Mouse (Mus musculus): ENCODE measurements around the gene Psmb3.
A peak's percentile ranks its signal among the peaks of the same experiment; 100 is the strongest.

Gene Psmb3

GRCm38 (mm10) chr11:97695712-97696401 is 7.3 kb upstream of the Psmb3 start:
- Histone ChIP-seq H3K9me3 (ENCODE audit: low read length) (no peaks in the 10 kb centered on the region), H3K36me3 (ENCODE audit: insufficient read depth, low read length) (peaks cover 58% of the 10 kb centered on the region), H3K4me3 (replicated peaks; ENCODE audit: low read length) (peak overlapping the region; percentile 94), H3K27me3 (ENCODE audit: insufficient read depth, low read length) (peaks cover 4% of the 10 kb centered on the region), H3K4me1 (replicated peaks; ENCODE audit: low read depth, low read length) (peaks cover 82% of the 10 kb centered on the region)
- no peak for TF ChIP-seq POU5F1 (IDR thresholded peaks at IDR 0.05; ENCODE audit: borderline replicate concordance, low read length)
- TF ChIP-seq NANOG (IDR thresholded peaks at IDR 0.05; ENCODE audit: borderline replicate concordance, low read length): no peak
- TF ChIP-seq CTCF (conservative IDR thresholded peaks at IDR 0.05; ENCODE audit: low read length): no peak

GRCm38 (mm10) chr11:97696669-97697068 is 6.5 kb upstream of the Psmb3 start:
- TF ChIP-seq POU5F1 (IDR thresholded peaks at IDR 0.05; ENCODE audit: borderline replicate concordance, low read length) (no peak), NANOG (IDR thresholded peaks at IDR 0.05; ENCODE audit: borderline replicate concordance, low read length) (no peak; the same call in 1 of the 2 replicates), CTCF (conservative IDR thresholded peaks at IDR 0.05; ENCODE audit: low read length) (no peak)
- H3K36me3 ChIP-seq (ENCODE audit: insufficient read depth, low read length): peaks cover 52% of the 10 kb centered on the region
- H3K4me1 ChIP-seq (replicated peaks; ENCODE audit: low read depth, low read length): peaks cover 82% of the 10 kb centered on the region
- peak overlapping the region; percentile 94 for H3K4me3 ChIP-seq (replicated peaks; ENCODE audit: low read length)
- peaks cover 12% of the 10 kb centered on the region for H3K27me3 ChIP-seq (ENCODE audit: insufficient read depth, low read length)
- no peaks in the 10 kb centered on the region for H3K9me3 ChIP-seq (ENCODE audit: low read length)

- TF ChIP-seq NANOG (IDR thresholded peaks at IDR 0.05; ENCODE audit: borderline replicate concordance, low read length): no peak
- TF ChIP-seq CTCF (conservative IDR thresholded peaks at IDR 0.05; ENCODE audit: low read length): no peak
- TF ChIP-seq POU5F1 (IDR thresholded peaks at IDR 0.05; ENCODE audit: borderline replicate concordance, low read length): no peak
Observed at GRCm38 (mm10) chr11:97697199-97697890, 5.9 kb upstream of the Psmb3 start.

GRCm38 (mm10) chr11:97697891-97698529 is 5.2 kb upstream of the Psmb3 start:
- Histone ChIP-seq H3K4me1 (replicated peaks; ENCODE audit: low read depth, low read length) (peaks cover 78% of the 10 kb centered on the region), H3K4me3 (replicated peaks; ENCODE audit: low read length) (peak overlapping the region; percentile 94), H3K36me3 (ENCODE audit: insufficient read depth, low read length) (peaks cover 41% of the 10 kb centered on the region), H3K27me3 (ENCODE audit: insufficient read depth, low read length) (peaks cover 14% of the 10 kb centered on the region), H3K9me3 (ENCODE audit: low read length) (no peaks in the 10 kb centered on the region)
- TF ChIP-seq POU5F1 (IDR thresholded peaks at IDR 0.05; ENCODE audit: borderline replicate concordance, low read length) (no peak), CTCF (conservative IDR thresholded peaks at IDR 0.05; ENCODE audit: low read length) (no peak), NANOG (IDR thresholded peaks at IDR 0.05; ENCODE audit: borderline replicate concordance, low read length) (no peak)

More at GRCm38 (mm10) chr11:97697199-97697890, 5.9 kb upstream of the Psmb3 start:
- Histone ChIP-seq H3K36me3 (ENCODE audit: insufficient read depth, low read length) (peaks cover 48% of the 10 kb centered on the region), H3K4me1 (replicated peaks; ENCODE audit: low read depth, low read length) (peaks cover 80% of the 10 kb centered on the region), H3K4me3 (replicated peaks; ENCODE audit: low read length) (peak overlapping the region; percentile 94), H3K27me3 (ENCODE audit: insufficient read depth, low read length) (peaks cover 14% of the 10 kb centered on the region), H3K9me3 (ENCODE audit: low read length) (no peaks in the 10 kb centered on the region)

GRCm38 (mm10) chr11:97698741-97699611 is 4.2 kb upstream of the Psmb3 start:
- Histone ChIP-seq H3K36me3 (ENCODE audit: insufficient read depth, low read length) (peaks cover 31% of the 10 kb centered on the region), H3K9me3 (ENCODE audit: low read length) (no peaks in the 10 kb centered on the region), H3K4me1 (replicated peaks; ENCODE audit: low read depth, low read length) (peaks cover 70% of the 10 kb centered on the region), H3K4me3 (replicated peaks; ENCODE audit: low read length) (peak overlapping the region; percentile 94), H3K27me3 (ENCODE audit: insufficient read depth, low read length) (peaks cover 14% of the 10 kb centered on the region)
- TF ChIP-seq CTCF (conservative IDR thresholded peaks at IDR 0.05; ENCODE audit: low read length) (peak; percentile 22), NANOG (IDR thresholded peaks at IDR 0.05; ENCODE audit: borderline replicate concordance, low read length) (no peak)

GRCm38 (mm10) chr11:97699626-97700002 is 3.6 kb upstream of the Psmb3 start:
- TF ChIP-seq CTCF (conservative IDR thresholded peaks at IDR 0.05; ENCODE audit: low read length) (no peak), POU5F1 (IDR thresholded peaks at IDR 0.05; ENCODE audit: borderline replicate concordance, low read length) (no peak), NANOG (IDR thresholded peaks at IDR 0.05; ENCODE audit: borderline replicate concordance, low read length) (no peak)
- H3K4me3 ChIP-seq (replicated peaks; ENCODE audit: low read length): peak overlapping the region; percentile 97
- H3K4me1 ChIP-seq (replicated peaks; ENCODE audit: low read depth, low read length): peaks cover 70% of the 10 kb centered on the region
- H3K9me3 ChIP-seq (ENCODE audit: low read length): no peaks in the 10 kb centered on the region
- H3K36me3 ChIP-seq (ENCODE audit: insufficient read depth, low read length): peaks cover 31% of the 10 kb centered on the region
- peaks cover 14% of the 10 kb centered on the region for H3K27me3 ChIP-seq (ENCODE audit: insufficient read depth, low read length)

- TF ChIP-seq NANOG (IDR thresholded peaks at IDR 0.05; ENCODE audit: borderline replicate concordance, low read length): no peak
- TF ChIP-seq POU5F1 (IDR thresholded peaks at IDR 0.05; ENCODE audit: borderline replicate concordance, low read length): no peak
- no peak for TF ChIP-seq CTCF (conservative IDR thresholded peaks at IDR 0.05; ENCODE audit: low read length)
- Histone ChIP-seq H3K4me3 (replicated peaks; ENCODE audit: low read length) (peak within 1 kb of the TSS; percentile 97), H3K36me3 (ENCODE audit: insufficient read depth, low read length) (peaks cover 31% of the 10 kb centered on the region), H3K4me1 (replicated peaks; ENCODE audit: low read depth, low read length) (peaks cover 70% of the 10 kb centered on the region), H3K27me3 (ENCODE audit: insufficient read depth, low read length) (peaks cover 14% of the 10 kb centered on the region), H3K9me3 (ENCODE audit: low read length) (no peaks in the 10 kb centered on the region)
Observed at GRCm38 (mm10) chr11:97700003-97700745, 3.0 kb upstream of the Psmb3 start, which contains the start of gene Pcgf2. Pcgf2 (minus strand) TSS chr11:97700497.
